Mouse (Mus musculus): ENCODE results near the gene Tmem92.
"Not testable (repeated sequence)": the region's sequence is repeated elsewhere in the genome, so short reads cannot be mapped to it uniquely, and the experiment has no call there.

Tmem92 gene

GRCm38 (mm10) chr11:94782603-94783002, at the start of gene Tmem92:
Gene Tmem92, minus strand, starts transcription at chr11:94782703.
- DNase-seq = no peak

DNA sequence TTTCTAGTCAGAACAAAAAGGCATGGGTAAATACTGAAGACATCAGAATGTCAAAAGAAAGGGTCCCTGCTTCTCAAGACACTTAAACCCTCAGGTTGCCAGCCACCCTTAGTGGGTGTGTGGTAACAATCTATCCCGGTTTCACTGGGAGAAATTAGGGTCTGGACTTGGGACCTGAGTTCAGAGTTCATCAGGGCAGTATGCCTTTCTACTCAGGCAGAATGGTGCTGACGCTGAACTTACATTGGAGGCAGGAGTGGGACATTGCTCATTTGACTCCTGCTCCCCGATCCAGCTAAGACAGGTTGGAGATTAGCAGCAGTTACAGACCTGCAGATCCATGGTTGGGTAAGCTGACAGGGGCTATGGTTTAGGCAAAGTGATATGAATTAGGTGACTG, 46.5 kb upstream of the Tmem92 start:
- peak; percentile 14 for DNase-seq

DNA sequence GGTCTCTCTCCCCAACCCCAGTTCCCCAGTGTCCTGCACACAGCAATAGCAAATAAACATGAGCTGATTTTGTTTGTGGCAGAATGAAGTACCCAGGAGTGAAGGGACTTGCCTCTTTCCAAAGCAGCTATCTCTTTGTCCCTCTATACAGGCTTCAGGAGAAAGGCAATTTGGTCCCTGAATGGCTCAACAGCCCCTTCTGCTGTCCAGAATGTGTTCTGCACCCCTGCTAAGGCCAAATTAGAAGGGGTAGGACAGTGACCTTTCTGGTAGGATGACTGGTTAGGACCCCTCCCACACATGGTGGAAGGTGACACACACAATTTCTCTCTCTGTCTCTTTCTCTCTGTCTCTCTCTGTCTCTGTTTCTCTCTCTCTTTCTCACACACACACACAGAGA, 36.9 kb upstream of the Tmem92 start:
- DNase-seq = peak; percentile 7

DNA sequence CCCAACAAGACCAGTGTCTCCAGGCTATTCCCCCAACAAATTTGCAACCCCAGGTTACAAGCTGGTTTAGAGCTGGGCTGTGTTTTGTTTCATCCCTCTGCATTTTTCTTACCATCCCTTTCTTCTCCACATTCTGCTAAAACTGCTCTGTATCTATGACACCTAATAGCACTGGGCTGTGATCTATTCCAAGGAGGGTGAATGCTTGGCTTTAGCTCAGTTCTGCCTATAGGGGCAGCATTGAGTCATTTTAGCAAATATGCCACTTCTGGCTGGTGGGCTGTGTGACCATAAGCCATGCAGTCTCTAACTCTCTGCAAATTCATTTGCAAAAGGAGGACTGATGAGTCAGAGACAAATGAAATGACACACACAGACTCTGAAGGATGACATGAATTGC, 36.4 kb upstream of the Tmem92 start:
- not testable (repeated sequence) for DNase-seq

- DNase-seq = not testable (repeated sequence)
Measured at GRCm38 (mm10) chr11:94811537-94811936, 29.0 kb upstream of the Tmem92 start.

- no peak for DNase-seq
Measured at GRCm38 (mm10) chr11:94791700-94792099, 9.2 kb upstream of the Tmem92 start.

DNA sequence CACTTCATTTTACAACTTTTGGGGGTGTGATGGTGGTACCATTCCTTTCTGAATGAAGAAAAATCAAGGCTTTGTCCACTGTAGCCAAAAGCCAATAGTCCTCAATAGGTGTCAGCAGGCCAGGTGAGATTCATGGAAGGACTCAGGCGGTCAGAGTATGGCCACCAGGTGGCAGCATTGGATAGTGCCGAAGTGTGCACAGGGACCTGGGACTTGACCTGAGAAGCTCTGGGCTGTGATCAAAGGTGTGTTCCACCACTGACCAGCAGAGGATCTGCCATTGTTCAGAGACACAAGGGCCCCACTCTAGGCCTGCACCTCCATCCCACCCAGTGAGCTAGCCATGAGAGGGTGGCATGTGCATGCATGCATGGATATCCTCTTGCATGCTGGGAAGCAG, 2.7 kb upstream of the Tmem92 start:
- peak; percentile 83 for DNase-seq

- DNase-seq = no peak
Measured at GRCm38 (mm10) chr11:94774887-94775497, 7.5 kb downstream of the Tmem92 start.

GRCm38 (mm10) chr11:94773851-94774250, 8.7 kb downstream of the Tmem92 start:
- DNase-seq = no peak

GRCm38 (mm10) chr11:94772363-94773055, 10.0 kb downstream of the Tmem92 start:
- no peak for DNase-seq

GRCm38 (mm10) chr11:94767241-94767640, 15.3 kb downstream of the Tmem92 start:
- DNase-seq = no peak

DNA sequence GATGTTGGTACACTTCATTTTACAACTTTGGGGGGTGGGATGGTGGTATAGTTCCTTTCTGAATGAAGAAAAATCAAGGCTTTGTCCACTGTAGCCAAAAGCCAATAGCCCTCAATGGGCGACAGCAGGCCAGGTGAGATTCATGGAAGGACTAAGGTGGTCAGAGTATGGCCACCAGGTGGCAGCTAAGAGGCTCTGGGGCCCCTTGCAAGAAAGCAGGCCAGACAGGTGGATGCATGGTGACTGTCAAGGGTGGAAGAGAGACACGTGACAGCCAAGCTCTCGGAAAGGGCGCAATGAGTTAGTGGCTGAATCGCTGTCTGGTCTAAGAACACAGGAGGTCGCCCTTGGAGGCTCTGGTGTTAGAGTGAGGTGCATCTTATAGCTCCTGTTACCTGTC, 19.7 kb downstream of the Tmem92 start:
- no peak for DNase-seq

DNA sequence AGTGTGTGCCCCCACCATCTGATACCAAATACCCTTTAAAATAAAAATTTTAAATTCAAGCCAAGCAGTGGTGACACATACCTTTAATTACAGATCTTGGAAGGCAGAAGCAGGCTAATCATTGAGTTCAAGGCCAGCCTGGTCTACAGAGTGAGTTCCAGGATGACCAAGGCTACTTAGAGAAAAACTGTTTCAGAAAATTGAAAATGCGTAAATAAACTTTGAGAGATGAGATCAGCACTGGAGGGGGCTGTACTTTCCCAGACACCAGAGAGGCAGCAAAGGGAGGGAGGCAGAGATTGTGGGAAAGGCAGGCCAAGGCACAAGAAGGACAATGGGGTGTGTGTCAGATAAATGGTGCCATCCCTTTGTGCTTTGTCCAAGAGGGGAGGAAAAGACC, 20.2 kb downstream of the Tmem92 start:
- no peak for DNase-seq

DNA sequence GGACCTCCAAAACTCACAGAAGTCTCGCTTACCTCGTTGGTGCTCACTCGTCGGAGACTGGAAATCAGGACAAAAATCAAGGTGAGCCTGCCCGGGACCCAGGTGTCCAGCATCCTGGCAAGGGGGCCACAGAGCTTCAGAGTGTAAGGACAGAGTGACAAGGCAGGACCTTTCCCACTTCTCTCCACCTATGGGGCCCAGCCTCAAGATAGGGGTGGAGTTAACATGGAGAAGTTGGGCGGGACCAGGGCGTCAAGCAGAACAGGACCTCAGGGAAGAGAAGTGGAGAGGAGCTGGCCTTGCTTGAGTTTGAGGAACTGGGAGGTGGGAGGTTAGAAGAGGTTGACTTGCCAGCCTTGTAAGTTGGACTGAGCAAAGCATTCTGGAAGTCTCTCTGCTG, 21.7 kb downstream of the Tmem92 start:
- DNase-seq = no peak

- no peak for DNase-seq
Measured at GRCm38 (mm10) chr11:94760364-94760763, 22.1 kb downstream of the Tmem92 start.

- no peak for DNase-seq
Measured at GRCm38 (mm10) chr11:94759916-94760315, 22.6 kb downstream of the Tmem92 start.

- DNase-seq = no peak
Measured at GRCm38 (mm10) chr11:94752946-94753713, 29.4 kb downstream of the Tmem92 start.

- no peak for DNase-seq
Measured at GRCm38 (mm10) chr11:94741732-94742272, 40.7 kb downstream of the Tmem92 start, which contains the start of gene Cdc34b. Gene Cdc34b, plus strand, starts transcription at chr11:94741782.

- no peak for DNase-seq
Measured at GRCm38 (mm10) chr11:94735746-94736145, 46.8 kb downstream of the Tmem92 start.

DNA sequence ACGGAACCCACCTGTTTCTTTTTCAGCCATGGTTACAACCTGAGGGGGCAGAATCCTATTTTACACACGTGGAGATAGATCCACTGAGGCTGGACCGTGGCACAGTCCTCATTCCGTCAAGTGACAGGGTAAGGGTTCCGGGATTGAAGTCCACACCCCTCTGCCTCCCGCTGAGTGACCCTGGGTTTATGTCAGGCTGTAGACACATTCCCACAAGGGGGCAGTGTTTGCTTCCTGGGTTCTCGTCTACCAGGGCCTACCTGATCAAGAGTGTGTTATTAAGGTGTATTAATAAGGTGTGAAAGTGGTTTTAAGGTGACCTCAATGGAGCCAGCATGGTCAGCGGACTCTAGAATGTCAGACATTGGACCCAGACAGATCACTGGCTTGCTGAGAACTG, 49.7 kb downstream of the Tmem92 start:
- DNase-seq = peak; percentile 49

DNA sequence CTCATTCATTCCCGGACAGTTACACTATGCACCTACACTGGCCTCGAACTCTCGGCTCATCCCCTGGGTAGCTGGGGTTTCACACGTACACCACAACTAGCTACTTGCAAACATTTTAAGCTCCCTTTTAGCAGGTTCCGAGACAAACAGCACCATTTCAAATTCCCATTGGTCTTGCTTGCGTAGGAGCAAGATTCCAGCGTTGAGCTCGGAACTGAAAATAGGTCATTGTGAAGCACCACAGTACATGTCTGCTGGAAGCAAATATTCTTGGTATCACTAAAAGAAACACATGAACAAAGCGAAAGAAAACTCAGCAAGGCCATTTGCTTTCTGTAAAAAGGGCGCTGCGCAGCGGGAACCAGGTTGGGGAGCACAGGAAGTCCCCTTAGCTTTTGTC, 51.3 kb downstream of the Tmem92 start:
- no peak for DNase-seq

GRCm38 (mm10) chr11:94730261-94730660, 52.2 kb downstream of the Tmem92 start:
- peak; percentile 56 for DNase-seq

GRCm38 (mm10) chr11:94729565-94729964, 52.9 kb downstream of the Tmem92 start:
- DNase-seq = no peak

GRCm38 (mm10) chr11:94728545-94728944, 54.0 kb downstream of the Tmem92 start:
- no peak for DNase-seq
